Mouse (Mus musculus): Measurements from ENCODE around the gene Tnk1.

Tnk1 gene

GRCm38 (mm10) chr11:69837952-69838713 lies 20.4 kb downstream of the Tnk1 start, which contains the start of gene Tmem256:
Gene Tmem256 (plus strand): TSS chr11:69838514.
- DNase-seq (ENCODE audit: low read depth, low spot score) = peak; percentile 92

DNA sequence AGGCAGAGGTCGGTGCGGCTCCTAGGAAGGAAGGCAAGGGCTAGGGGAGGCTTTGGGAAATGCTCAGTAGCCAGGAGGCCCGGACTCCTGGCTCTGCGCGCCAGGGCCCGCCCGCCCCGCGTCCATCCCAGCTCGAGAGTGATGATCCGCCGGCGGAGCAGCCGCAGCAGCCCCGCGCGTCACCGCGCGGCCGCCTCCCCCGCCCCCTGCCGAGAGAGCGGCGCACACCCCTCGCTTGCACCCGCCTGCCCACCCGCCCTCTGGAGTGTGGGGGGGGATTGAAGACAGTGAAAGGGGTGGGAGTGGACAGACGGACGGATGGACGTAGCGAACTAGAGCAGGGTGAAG lies 21.0 kb downstream of the Tnk1 start, which contains the start of gene Nlgn2:
Gene Nlgn2 (minus strand): TSS at position 181 of the 348 bp plus-strand sequence.
- peak; percentile 75 for DNase-seq (ENCODE audit: low read depth, low spot score)

DNA sequence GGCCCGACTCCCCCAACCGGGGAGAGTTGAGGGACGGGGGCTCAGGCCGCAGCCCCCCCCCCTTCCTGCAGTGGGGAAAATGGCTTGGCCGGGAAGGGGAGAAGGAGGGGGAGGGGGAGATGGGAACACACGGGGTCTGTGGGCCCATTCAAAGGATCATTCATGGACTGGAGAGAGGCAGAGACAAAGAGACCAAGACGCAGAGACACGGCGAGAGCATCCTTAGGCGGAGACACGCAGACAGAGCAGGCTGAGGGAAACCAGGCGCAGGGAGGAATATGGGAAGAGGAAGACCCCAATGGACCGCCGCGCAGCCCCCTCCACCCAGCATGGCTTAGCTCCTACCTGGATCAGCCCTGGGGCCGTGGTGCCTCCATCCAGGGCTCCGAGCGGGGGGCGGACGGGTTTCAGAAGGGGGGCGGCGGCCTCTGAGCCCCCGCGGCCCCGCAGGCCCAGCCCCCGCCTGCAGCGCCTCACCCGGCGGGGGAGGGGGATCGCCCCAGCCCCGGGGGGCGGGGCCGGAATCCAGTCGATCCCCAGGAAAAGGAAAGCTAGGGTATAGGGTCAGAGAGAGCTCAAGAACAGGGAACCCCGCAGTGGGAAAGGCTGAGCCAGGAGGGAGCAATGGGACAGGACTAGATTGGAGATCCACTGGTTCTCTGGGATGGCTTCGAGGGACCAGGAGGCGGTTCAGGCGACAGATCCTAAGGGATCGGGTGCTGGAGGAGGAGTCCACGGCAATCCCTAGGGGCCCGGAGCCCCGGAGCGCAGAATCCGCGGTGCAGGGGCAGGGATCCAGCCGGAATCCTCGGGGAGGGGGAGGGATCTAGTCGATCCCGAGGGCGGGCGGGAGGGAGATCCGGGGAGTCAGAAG lies 21.6 kb downstream of the Tnk1 start:
- DNase-seq (ENCODE audit: low read depth, low spot score) = no peak

- DNase-seq (ENCODE audit: low read depth, low spot score) = no peak
Observed at GRCm38 (mm10) chr11:69835966-69836335, 22.6 kb downstream of the Tnk1 start.

DNA sequence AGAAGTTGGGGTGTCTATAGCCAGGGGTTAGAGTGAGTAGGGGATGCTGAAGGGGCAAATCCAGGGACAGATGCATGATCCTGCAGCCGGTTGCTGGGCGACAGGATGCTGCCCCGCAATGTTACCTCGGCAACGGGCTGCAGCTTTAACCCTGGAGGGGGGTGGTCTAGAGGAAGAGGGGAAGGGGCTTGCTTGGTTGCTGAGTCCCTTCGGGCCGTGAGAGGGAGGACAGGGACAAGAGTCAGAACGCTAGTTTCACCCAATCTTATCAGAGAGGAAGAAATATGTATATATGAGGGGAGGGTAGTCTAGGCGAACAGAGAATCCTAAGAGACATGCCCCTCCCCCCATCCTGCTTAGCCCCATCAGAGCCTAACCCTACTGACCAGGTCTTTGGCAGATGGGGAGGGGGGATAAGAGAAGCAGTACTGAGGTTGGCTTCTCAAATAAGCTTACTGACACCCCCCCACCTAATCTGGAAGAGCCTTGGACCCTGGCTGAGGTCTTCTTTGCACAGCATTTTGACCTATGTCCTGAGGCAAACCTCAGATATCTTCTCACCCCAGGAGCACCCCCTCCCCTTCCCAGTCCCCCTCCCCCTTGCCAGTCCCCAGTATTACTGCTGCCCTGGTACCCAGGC lies 23.1 kb downstream of the Tnk1 start:
- no peak for DNase-seq (ENCODE audit: low read depth, low spot score)

- no peak for DNase-seq (ENCODE audit: low read depth, low spot score)
Observed at GRCm38 (mm10) chr11:69834001-69834549, 24.5 kb downstream of the Tnk1 start.

GRCm38 (mm10) chr11:69833554-69833953 lies 25.0 kb downstream of the Tnk1 start:
- DNase-seq (ENCODE audit: low read depth, low spot score) = no peak

DNA sequence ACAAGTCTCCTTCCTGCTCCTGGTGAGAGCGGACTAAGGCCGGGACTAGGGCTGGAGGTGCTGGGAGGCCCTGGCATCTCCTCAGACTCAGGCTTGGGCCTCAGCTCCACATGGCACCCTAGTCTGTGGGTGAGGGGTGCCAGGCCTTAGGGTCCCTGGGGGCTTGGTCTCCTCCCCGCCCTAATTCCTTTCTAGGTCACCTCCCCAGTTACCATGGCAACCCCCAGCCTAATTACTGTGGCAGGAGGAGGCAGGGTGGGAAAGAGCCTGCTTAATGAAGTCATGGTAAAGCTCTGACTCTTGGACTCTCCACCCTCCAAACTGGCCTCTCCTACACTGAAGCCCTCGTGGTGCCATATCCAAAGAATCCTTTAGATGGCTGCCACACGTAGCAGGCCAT lies 29.7 kb downstream of the Tnk1 start:
- no peak for DNase-seq (ENCODE audit: low read depth, low spot score)

GRCm38 (mm10) chr11:69823456-69823855 lies 35.1 kb downstream of the Tnk1 start:
- DNase-seq (ENCODE audit: low read depth, low spot score) = no peak

DNA sequence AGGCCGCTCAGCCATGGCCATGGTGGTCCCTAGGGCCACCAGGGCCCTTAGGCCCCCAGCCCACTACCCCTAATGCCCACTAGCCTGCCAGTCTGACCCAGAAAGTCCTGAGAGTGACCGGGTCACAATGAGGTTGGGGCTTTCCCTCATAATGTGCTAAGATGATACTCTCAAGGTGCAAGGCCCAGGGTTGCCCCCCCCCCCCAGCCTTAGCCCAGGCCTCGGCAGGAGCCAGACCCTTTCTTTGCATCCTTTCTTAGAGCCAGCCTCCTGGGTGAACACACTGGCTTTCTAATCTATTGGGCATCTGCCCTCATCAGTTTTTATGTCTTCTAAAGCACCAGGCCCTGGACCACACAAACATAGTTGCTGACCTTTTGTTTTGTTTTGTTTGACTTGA lies 36.5 kb downstream of the Tnk1 start, which contains the start of gene Spem1:
Gene Spem1 (minus strand): TSS at position 101 of the 400 bp plus-strand sequence.
- DNase-seq (ENCODE audit: low read depth, low spot score) = no peak

DNA sequence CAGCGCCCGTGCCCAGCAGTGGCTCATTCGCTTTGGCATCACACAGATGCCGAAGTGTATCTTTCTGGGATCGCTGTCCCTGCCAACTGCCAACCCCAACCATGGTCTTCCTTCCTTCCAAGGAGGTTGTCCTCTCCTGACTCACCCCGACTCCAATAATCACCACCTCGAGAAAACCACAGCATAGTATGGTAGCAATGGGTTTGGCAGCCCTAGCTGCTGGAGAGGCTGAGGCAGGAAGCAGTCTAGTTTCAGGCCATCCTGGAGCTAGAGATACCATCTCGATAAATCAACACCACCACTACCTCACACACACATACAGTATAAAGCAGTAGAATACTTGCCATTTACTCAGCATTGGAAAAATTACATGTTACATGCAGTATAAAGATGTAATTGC lies 39.7 kb downstream of the Tnk1 start:
- no peak for DNase-seq (ENCODE audit: low read depth, low spot score)

GRCm38 (mm10) chr11:69818365-69818764 lies 40.2 kb downstream of the Tnk1 start, which contains the start of gene Spem2:
Gene Spem2 (minus strand): TSS chr11:69818465.
- no peak for DNase-seq (ENCODE audit: low read depth, low spot score)

DNA sequence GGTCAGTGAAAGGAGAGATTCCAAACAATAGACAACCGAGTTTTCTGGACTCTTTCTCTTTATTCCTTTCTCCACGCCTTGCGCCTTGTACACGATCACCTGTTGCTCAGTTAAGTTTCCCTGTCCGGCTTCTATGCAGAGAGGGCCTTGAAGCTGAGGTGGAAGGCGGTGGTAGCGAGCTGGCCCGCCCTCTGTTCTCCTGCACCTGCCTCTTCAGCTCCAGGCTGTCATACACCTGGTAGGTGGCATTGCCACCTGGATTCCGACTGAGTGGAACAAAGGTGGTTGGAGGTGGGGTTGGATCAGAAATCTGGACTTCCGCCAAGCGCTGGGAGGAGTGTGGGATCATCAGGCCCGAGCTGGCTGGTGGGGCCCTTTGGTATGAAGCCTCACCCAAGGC lies 42.0 kb downstream of the Tnk1 start:
- no peak for DNase-seq (ENCODE audit: low read depth, low spot score)

DNA sequence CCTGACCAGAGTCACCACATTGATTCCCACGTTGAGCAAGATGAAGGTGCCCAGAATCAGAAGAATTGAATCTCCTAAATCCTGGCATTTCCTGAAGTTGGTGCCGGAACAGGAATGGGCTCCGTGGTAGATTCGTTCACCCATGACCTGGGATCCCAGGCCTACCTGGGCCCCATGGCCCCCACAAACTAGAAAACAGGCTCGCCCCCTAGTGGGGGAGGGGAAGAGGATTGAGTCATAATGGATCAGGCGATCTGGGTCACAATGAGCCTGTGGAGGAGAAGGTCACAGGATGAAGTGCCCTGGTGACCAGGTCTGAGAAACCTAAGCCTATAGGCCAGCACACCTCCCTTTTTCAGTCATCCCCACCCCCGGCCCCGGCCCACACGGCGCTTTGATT lies 43.4 kb downstream of the Tnk1 start, which contains the start of gene Gm39566:
Gene Gm39566 (minus strand): TSS at position 144 of the 400 bp plus-strand sequence.
- no peak for DNase-seq (ENCODE audit: low read depth, low spot score)

- no peak for DNase-seq (ENCODE audit: low read depth, low spot score)
Observed at GRCm38 (mm10) chr11:69810280-69810679, 48.2 kb downstream of the Tnk1 start.

GRCm38 (mm10) chr11:69807641-69808040 lies 50.9 kb downstream of the Tnk1 start:
- DNase-seq (ENCODE audit: low read depth, low spot score) = no peak

DNA sequence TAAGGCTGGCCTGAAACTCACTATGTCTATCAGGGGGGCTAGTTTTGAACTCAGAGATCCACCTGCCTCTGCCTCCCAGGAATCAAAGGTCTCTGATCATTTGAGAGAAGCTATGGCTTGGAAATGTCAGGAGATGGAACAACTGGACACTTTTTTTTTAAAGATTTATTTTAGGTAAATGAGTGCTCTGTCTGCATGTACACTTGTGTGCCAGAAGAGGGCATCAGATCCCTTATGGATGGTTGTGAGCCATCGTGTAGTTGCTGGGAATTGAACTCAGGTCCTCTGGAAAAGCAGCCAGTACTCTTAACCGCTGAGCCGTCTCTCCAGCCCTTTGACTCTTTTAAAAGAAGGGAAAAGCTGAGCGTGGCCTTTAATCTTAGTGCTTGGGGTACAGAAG lies 52.2 kb downstream of the Tnk1 start:
- DNase-seq (ENCODE audit: low read depth, low spot score) = no peak

- DNase-seq (ENCODE audit: low read depth, low spot score) = no peak
Observed at GRCm38 (mm10) chr11:69804972-69805909, 53.3 kb downstream of the Tnk1 start, which contains the start of gene Tmem102. Gene Tmem102 (minus strand): TSS chr11:69805624.

DNA sequence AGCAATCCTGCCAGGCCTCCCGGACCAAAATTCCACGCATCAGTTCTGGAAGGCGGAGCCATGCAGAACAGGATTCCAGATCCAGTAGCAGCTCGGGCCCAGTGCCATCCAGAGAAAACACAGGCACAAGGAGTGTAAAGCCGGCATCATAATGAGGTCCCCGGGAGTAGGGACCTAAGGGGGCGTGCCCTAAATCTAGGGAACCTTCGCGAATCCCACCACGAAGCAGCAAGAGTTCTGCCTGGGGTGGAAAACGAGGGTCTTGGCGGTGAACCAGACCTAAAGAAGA lies 53.9 kb downstream of the Tnk1 start:
- DNase-seq (ENCODE audit: low read depth, low spot score) = no peak

GRCm38 (mm10) chr11:69803786-69804651 lies 54.5 kb downstream of the Tnk1 start:
- DNase-seq (ENCODE audit: low read depth, low spot score) = peak; percentile 63

Measured in retina, postnatal 7 days (tissue).